Mouse (Mus musculus) 416B (cell line): ENCODE measurements around the gene Cs.
A peak's percentile ranks its signal among the peaks of the same experiment; 100 is the strongest.

Source experiments
- DNase-seq: peaks from one replicate; pipeline ENCODE4 v3.0.0; 2011; ENCODE audit warnings: low read depth

Cs gene

GRCm38 (mm10) chr10:128376455-128377211, 39.1 kb downstream of the Cs start, which contains the start of gene Ankrd52:
TSS of gene Ankrd52 (plus strand) at chr10:128377115.
- DNase-seq: peak; percentile 75

GRCm38 (mm10) chr10:128377222-128377939, 39.8 kb downstream of the Cs start:
- peak; percentile 27 for DNase-seq

GRCm38 (mm10) chr10:128377940-128378448, 40.5 kb downstream of the Cs start:
- DNase-seq: no peak

GRCm38 (mm10) chr10:128378462-128378861, 40.9 kb downstream of the Cs start:
- DNase-seq: peak; percentile 14

GRCm38 (mm10) chr10:128379260-128379659, 41.7 kb downstream of the Cs start:
- DNase-seq: peak; percentile 28

- peak; percentile 16 for DNase-seq
Measured at GRCm38 (mm10) chr10:128380565-128380964, 43.0 kb downstream of the Cs start.

- no peak for DNase-seq
Measured at GRCm38 (mm10) chr10:128382482-128382881, 44.9 kb downstream of the Cs start.

- no peak for DNase-seq
Measured at GRCm38 (mm10) chr10:128385902-128386301, 48.4 kb downstream of the Cs start.

GRCm38 (mm10) chr10:128388941-128389340, 51.4 kb downstream of the Cs start:
- no peak for DNase-seq

GRCm38 (mm10) chr10:128389570-128389969, 52.0 kb downstream of the Cs start:
- DNase-seq: no peak

GRCm38 (mm10) chr10:128390366-128390765, 52.8 kb downstream of the Cs start:
- no peak for DNase-seq

GRCm38 (mm10) chr10:128391850-128392249, 54.3 kb downstream of the Cs start:
- DNase-seq: no peak

- DNase-seq: no peak
Measured at GRCm38 (mm10) chr10:128396017-128396673, 58.6 kb downstream of the Cs start.

GRCm38 (mm10) chr10:128396716-128397264, 59.3 kb downstream of the Cs start:
- DNase-seq: no peak

GRCm38 (mm10) chr10:128397466-128397865, 59.9 kb downstream of the Cs start:
- no peak for DNase-seq

GRCm38 (mm10) chr10:128400338-128400737, 62.8 kb downstream of the Cs start:
- no peak for DNase-seq

- DNase-seq: no peak
Measured at GRCm38 (mm10) chr10:128401056-128401455, 63.5 kb downstream of the Cs start, which contains the start of gene Slc39a5. TSS of gene Slc39a5 (minus strand) at chr10:128401229.

GRCm38 (mm10) chr10:128401638-128402037, 64.1 kb downstream of the Cs start:
- DNase-seq: no peak

- DNase-seq: no peak
Measured at GRCm38 (mm10) chr10:128403931-128404330, 66.4 kb downstream of the Cs start.

GRCm38 (mm10) chr10:128408591-128409535, 71.3 kb downstream of the Cs start:
- peak; percentile 52 for DNase-seq
